Mouse (Mus musculus) heart, adult 18-20 months (tissue): ENCODE measurements at regions not wholly inside any gene's neighbourhood (a gene's known extent, or its start where the extent isn't known, plus 50 kb on each side); places are given as distances from the start of the nearest gene placed in this dataset.
"Not testable (repeated sequence)": the region's sequence is repeated elsewhere in the genome, so short reads cannot be mapped to it uniquely, and the experiment has no call there.

Experiments
- DNase-seq, 2 experiments: peaks; one replicate each; pipeline ENCODE4 v3.0.0; 2021 to 2022; ENCODE audit warnings: mixed read lengths in 1 of 2

DNA sequence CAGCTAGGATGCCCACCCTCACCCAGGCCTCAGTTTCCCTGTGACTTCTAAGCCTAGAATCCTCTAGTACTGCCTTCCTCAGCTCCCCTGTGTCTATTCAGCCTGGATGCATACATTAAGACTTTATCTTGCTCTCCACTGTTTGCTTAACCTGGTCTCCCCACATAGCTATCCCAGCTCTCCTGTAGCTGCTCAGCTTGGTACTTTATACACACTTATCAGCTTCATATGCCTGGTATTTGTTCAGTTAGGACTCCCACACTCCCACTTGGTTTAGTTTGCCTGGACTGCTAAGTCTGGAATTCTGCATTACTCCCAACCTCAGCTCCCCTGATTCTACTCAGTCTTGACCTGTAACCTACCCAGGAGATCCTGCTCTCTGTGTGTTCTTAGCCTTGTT is 147.7 kb downstream of the Tmem121 start:
- DNase-seq, result no peak

DNA sequence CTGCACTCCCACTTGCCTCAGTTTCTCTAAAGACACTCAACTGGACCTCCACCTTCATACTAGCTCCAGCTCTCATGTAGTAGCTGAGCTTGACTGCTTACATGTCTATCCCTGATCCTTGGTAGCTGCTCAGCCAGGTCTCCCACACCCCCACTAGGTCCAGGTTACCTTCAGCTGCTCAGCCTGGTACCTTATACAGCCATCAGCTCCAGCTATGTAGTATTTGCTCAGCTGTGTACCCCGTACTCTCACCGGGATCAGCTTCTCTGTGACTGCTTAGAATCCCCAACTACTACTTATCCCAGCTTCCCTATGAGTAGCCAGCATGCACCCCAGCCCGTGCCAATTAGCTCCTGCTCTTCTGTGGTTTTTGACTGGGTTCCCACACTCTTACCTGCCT is 148.1 kb downstream of the Tmem121 start:
- DNase-seq, result not testable (repeated sequence)

DNA sequence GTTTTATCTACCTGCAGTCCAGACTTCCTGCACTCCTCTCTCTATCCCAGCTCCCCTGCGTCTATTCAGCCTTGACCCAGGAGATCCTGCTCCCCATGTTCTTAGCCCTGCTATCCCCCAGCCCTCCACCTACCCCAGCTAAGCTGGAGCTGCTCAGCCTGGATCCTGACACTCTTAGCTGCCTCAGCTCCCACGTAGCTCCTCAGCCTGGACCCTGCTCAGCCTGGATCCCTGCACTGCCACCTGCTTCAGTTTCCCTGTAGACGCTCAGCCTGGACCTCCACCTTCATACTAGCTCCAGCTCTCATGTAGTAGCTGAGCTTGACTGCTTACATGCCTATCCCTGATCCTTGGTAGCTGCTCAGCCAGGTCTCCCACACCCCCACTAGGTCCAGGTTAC is 151.5 kb downstream of the Tmem121 start:
- DNase-seq, result no peak

DNA sequence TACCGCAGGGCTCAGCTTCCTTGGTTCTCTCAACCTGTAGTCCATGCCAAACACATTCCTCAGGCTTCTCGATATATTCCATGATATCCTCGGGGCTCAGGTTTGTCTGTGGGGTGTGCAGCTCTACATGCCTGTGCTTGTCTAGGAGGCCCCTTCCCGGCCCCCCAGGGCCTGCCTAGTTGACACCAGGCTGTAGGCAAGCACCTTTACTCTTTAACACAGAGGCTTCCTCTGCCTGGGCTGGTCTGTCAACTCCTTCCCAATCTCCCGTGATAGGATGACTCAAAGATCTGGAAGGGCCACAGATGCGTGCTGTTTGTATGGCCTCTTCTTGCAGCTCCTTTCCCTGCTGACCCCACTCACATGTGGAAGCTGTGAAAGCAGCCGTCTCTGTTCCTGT is 150.4 kb upstream of the Adam6b start:
- no peak for DNase-seq

DNA sequence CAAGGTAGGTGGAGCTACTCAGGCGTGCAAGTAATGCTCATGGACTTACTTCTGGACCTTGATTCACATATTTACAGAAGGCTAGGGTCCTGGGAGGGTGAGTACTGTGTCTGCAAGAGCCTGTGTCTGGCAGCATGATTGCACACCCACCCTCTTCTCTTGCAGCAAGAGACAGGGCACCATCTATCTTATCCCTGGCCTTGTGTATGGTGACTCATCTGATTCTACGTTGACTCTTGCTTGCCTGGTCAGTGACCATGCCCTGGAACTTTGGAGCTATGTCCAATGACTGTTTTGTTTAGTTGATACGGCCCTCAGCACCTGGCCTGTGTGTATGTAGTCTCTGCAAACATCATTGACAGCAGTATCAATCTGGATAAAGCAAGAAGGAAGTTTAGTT is 148.3 kb upstream of the Adam6b start:
- no peak for DNase-seq

DNA sequence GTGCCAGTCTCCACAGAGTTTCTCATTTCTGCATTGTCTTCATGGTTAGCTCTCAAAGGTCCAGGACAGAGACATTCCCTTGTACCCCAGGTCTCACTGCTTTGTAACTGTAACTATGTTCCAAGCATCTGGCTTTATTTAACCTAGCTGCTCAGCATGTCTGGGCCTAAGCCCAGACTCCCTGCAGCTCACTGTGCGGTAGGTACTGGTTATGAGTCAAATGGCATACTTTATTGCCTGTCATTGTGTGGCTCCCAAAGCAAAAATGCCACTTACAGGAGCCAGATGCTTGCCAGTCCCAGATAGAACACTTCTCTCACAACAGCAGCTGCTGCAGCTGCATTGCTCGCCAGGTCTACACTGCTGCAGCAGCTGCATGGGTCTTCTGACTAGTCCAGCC is 134.2 kb upstream of the Adam6b start:
- DNase-seq, result no peak

DNA sequence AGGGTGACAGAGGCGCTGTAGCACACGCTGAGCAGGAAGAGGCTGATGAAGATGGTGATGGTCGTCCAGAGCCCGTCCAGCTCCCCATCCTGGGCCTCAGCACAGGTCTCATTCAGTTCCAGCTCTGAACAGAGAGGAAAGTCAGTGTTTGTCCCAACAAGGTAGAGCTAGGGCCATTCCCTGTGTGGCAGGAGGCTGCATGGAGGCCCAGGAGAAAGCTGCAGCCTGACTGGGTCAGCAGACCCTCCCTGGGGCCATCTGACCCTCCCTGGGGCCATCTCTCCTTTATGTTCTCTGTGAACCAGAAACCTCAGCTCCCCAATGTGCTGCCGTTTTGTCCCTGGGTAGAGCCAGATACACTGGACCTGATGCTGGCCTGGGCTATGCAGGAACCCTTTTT is 131.2 kb upstream of the Adam6b start:
- DNase-seq, result no peak

DNA sequence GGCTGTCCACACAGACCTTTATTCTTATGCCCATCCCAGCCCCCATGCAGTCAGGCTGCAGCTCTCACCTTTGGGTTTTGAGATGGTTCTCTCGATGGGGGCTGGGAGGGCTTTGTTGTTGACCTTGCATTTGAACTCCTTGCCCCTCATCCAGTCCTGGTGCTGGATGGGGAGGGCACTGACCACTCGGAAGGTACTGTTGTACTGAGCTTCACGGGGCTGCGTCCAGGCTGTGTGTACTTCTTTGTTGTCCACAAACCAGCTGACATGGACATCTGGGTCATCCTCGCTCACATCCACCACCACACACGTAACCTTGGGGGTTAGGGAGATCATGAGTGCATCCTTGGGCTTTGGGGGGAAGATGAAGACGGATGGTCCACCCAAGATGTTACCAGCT is 129.3 kb upstream of the Adam6b start:
- no peak for DNase-seq

DNA sequence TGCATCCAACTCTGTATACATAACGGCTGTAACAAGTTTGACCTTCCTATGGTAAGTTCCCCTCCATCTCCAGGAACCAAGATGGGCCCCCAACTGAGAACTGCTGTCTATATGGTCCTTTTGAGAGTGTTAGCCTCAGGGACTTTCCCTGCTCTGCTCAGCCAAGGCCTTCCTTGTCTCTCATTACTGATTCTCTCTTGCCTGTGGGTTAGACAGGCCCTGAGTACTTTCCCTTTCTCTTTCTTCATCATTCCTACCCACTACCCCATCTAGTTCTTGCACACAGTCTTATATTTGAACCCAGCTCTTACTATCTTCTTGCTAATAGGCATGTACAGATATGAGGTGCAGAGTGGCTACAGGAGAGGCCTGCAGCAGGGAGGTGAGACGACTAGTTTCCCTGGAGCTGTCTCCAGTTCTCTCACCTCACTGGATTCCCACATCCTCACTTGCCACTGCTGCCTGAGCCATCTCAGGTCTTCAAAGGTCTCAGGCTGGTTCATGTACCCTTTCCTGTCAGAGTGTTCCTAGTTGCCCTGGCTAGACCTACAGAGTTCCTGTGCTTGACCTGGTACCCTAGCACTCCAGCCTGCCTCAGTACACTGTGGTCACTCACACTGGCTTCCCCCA is 126.8 kb upstream of the Adam6b start:
- DNase-seq, result no peak

DNA sequence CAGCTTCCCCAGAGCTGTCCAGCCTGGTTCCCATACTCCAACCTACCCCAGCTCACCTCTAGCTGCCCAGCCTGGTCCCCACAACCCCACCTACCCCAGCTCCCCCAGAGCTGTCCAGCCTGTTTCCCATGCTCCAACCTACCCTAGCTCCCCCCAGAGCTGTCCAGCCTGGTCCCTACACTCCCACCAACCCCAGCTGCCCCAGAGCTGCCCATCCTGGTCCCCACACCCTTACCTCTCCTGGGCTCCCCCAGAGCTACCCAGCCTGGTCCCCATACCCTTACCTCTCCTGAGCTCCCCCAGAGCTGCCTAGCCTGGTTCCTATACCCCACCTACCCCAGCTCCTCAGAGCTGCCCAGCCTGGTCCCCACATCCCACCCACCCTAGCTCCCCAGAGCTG is 125.3 kb upstream of the Adam6b start:
- no peak for DNase-seq

DNA sequence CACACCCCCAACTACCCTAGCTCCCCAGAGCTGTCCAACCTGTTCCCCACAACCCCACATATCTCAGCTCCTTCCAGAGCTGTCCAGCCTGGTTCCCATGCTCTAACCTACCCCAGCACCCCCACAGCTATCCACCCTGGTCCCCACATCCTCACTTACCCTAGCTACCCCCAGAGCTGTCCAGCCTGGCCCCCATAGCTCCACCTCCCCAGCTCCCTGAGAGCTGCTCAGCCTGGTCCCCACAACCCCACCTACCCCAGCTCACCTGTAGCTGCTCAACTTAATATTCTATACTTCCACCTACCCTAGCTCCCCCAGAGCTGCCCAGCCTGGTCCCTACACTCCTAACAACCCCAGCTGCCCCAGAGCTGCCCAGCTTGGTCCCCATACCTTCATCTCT is 124.9 kb upstream of the Adam6b start:
- no peak for DNase-seq

DNA sequence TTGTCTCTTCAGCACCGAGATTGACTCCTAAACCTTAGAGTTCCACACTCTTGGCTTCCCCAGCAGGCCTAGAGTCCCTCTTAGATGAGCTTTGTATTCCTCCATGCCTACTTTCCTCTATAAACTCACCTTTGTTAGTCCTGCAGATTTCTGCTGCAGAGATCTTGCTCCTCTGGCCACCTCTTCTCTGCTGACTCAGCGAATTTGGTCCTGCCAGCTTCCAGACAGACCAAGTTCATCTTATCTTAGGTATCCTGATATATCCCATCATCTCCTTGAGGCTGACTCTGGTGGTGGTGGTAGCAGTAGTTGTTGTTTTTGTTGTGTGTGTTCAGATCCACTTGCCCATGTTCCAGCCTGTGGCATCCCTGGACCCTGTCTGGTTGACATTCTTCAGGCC is 123.5 kb upstream of the Adam6b start:
- DNase-seq, result no peak

DNA sequence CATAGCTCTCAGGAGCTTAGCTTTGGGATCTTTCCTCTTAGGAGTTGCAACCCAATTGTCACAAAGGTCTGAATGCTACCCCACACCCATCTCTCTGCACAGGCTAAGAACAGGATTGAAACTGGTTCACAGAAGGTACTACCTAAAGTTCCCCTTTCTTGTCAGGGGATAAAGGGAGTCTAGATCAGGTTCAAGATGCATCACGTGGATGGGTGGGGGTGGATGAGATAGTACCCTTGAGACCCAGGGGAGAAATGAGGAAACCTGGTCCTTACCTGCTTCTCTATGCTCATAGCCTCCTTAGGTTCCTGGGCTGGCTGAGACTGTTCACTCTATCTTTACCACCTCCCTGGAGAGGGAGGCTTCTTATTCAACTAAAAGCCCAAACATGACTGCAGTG is 122.9 kb upstream of the Adam6b start:
- no peak for DNase-seq

DNA sequence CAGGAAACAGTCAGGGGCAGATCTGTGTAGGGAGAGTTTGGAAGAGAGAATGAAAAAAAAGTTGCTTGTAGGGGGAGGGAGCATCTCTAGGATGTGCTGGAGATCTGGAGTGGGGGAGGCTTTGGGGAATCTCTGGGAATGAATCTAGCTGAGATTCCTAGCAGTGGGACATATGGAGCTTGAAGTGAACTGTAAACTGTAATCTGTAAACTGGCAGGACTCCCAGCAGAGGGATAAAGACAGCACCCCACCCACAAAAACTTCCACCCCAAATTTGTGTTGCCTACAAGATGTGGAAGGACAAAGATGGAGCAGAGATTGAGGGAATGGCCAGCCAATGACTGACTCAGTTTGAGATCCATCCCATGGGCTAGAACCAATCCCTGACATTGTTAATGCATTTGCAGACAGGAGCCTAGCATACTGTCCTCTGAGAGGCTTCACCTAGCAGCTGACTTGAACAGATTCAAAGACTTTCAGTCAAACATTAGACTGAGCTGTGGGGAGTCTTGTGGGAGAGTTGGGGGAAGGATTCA is 87.7 kb upstream of the Adam6b start:
- no peak for DNase-seq

DNA sequence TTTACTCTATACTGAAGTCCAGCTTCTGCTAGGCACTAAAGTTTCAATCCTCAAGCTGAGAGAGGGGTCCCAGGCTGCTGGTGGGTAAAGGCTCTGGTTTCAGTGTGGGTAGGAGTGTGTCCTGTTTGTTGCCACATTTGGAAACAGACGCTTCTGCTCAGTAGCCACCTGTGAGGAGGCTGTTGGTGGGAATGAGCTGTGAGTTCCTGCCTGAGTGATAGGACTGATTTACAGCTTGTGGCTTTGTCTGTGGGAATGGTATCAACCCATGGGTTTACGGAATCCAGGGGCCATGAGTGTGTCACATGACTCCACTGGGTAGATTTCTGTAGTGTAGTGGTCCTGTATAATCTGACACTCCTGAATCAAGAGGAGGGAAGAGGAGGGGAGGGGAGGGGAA is 86.5 kb upstream of the Adam6b start:
- DNase-seq, result no peak

DNA sequence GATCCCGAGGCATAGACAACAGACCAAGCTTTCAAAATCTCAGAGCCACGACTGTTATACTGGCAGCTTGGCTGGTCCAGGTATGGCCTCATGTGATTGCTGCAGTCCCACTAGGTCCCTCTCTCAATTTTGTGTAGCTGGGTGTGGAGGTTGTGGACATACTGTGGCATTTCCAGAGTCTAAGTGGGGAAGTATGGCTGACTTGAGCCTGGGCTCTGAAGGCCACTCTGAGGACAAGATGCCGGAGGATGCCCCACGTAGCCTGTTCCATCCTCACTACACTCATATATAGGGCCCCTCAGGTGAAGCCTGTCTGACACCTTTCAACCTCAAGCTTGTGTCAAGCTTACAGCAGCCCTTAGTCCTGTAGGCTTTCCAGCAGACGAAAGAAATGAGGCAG is 78.2 kb upstream of the Adam6b start:
- no peak for DNase-seq

DNA sequence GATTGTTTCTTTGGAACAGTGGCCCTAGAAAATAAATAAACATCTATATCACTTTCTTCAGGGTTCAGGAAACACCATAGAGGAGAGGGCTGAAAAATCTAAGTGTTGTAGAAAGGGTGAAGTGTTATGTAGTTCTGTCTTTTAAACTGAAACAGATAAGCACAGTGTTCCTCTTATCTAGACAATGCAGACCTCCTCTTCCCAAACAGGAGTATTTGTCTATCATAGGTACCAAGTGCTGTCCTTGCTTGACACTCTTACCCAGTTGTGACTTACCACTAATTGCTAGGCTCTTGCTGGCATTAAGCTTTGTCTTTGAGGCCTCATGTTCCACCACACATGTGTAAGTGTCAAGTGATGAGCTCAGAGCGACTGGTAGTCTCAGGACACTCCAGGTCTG is 75.3 kb upstream of the Adam6b start:
- DNase-seq, result no peak

DNA sequence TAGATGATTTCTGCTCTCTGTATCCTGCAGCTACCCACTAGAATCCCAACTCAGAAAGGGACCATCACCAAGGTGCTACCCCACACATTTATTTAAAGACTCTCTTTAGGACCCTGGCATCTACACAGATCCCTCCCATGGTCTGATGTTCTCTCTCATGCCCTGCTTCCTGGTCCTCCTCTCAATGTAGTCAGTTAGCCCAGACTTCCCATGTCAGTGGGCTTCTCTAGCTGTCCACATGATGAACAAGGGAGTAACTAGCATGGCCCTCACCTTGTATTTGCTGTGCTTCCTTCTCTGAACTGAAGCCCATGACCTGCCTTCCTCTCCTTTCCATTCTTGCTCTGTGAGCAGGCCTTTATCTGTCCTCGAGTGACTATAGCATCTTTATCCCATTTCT is 71.8 kb upstream of the Adam6b start:
- no peak for DNase-seq

DNA sequence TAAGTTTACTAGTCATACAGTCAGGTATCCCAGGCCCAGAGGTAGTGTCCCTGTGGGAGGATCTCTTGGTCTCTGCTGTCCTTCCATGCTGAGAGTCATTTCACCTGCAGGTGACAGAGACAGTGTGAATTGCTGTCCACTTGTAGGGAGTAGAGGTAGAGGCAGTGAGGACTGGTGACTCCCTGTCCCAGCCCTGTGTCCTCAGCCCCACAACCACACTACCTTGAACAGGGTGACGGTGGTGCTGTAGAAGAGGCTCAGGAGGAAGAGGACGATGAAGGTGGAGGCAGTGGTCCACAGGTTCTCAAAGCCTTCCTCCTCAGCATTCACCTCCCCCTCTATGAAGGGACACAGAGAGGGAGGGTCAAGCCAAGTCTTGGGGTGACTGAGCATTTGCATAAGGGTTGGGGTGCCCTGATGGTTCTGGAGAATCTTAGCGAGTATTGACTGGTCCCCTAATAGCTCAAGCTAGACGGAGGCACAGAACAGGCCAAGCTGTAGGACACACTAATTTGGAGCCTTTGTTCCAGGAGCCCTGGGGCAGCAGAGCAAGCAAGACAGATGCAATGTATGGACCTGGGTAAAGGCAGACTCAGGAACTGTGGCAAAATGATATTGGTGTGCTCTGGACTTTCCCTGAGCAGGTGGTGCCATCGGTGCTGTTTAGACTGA is 70.4 kb upstream of the Adam6b start:
- DNase-seq, result no peak

DNA sequence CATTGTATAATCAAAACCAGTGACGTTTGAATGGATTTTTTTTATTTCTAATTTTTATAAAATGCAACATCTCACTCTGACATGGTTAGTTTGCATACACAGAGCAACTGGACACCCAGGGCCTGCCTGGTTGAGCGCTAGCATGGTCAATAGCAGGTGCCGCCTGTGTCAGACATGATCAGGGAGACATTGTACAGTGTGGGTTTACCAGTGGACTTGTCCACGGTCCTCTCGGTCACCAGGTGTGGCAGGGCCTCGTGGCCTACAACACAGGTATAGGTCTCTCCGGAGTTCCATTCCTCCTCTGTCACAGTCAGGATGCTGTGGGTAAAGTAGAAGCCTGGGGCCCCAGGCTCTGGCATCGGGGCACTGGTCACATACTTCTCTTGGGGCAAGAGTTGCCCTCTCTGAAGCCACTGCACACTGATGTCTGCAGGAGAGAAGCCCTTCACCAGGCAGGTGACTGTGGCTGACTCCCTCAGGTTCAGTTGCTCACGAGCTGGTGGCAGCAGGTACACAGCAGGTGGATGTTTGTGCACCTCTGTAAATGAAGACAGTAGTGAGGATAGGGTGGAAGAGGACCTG is 68.5 kb upstream of the Adam6b start:
- DNase-seq, result no peak

DNA sequence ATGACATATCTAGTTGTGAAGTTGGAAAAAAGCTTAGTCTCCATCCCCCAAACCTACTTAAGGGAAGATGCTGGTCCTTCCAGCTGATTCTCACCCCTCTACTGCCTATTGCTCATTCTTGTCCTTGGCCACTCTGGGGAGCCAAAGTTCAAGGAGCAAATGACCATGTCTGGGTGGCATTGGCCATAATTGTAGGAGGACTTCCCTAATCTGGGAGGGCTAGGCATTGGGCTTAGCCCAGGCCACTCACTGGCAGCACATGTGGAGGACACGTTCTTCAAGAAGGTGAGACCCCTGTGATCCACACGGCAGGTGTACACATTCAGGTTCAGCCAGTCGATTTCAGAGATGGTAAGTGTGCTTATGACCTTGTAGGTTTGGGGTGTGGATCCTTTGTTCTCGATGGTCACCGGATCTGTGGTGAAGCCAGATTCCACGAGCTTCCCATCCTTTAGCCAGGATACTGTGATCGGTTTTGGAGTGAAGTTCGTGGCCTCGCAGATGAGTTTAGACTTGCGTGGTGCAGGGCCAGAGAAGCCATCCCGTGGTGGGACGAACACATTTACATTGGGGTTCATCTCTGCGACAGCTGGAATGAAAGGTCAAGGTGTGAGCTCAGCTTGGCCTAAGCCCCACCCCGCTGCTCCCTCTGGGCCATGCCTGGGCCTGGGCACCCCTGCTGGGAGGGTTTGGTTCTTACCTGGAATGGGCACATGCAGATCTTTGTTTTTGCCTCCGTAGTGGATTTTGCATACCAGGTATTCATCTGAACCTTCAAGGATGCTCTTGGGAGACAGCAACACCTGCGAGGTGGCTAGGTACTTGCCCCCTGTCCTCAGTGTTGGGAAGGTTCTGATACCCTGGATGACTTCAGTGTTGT is 67.4 kb upstream of the Adam6b start:
- no peak for DNase-seq

DNA sequence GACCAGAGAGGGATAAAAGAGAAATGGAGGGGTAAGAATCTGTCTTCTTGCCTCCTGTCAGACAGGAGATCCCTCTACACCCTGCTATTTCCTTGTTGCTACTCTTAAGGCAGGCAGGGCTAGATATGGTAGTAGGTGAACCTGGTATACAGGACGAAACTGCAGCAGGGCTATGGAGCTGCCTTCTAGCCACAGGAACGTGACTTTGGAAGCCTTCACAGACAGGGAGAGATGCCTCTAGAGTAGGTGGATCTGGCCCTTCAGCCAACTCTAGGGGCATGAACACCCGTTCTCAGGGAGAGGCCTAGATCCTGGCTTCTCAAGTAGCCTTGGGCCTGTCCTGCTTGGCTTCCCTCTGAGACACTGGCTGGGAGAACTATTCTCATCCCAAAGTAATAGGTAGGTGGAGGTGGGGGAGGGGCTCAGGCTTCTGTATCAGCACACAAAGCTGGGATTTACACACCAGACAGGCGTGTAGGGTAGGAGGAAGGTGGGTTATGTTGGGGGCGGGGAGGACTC is 66.5 kb upstream of the Adam6b start:
- no peak for DNase-seq
